Mouse (Mus musculus) liver, adult 2 months (tissue): ENCODE data around the gene Golga7b. TPM values are rescaled to one million over a fixed set of nuclear protein-coding genes. Genes with fewer than 3 reads are reported as not detected.

Source experiments
- DNase-seq: peaks from one replicate; pipeline ENCODE4 v3.0.0-alpha.2; 2011; ENCODE audit warnings: low read depth, low spot score; ENCODE audit errors: extremely low read depth
- H3K27ac ChIP-seq: fragments of 200-500 bp; replicated peaks from 2 replicates; pipeline ENCODE4 v1.5.1; 2012; ENCODE audit warnings: low read depth, mild to moderate bottlenecking, control low read depth, inconsistent platforms, low read length; ENCODE audit not compliant: insufficient read depth
- H3K27me3 ChIP-seq: fragments of 200-500 bp; 2 replicates; pipeline ENCODE4 v1.6.1; 2012; ENCODE audit warnings: mild to moderate bottlenecking, moderate library complexity, low read length, inconsistent platforms; ENCODE audit not compliant: control insufficient read depth, insufficient read depth
- H3K36me3 ChIP-seq: fragments of 200-500 bp; 2 replicates; pipeline ENCODE4 v1.6.1; 2012; ENCODE audit warnings: low read length, inconsistent platforms; ENCODE audit not compliant: control insufficient read depth, insufficient read depth
- H3K4me1 ChIP-seq: fragments of 200-500 bp; 2 replicates; pipeline ENCODE4 v1.6.1; 2011; ENCODE audit warnings: low read length; ENCODE audit not compliant: control insufficient read depth, insufficient read depth
- H3K4me3 ChIP-seq: fragments of 200-500 bp; 2 replicates; pipeline ENCODE4 v1.5.1; 2011; ENCODE audit warnings: low read depth, mild to moderate bottlenecking, control low read depth, low read length, moderate library complexity; ENCODE audit not compliant: insufficient read depth
- H3K79me2 ChIP-seq: fragments of 200-500 bp; 2 replicates; pipeline ENCODE4 v1.6.1; 2012; ENCODE audit warnings: inconsistent platforms, mild to moderate bottlenecking, low read length, moderate library complexity; ENCODE audit not compliant: control insufficient read depth, insufficient read depth
- H3K9ac ChIP-seq: fragments of 200-500 bp; 2 replicates; pipeline ENCODE4 v1.6.1; 2012; ENCODE audit warnings: low read depth, mild to moderate bottlenecking, control low read depth, inconsistent platforms, low read length
- CTCF ChIP-seq: fragments of 200-500 bp; IDR thresholded peaks from 2 replicates; pipeline ENCODE4 v1.5.1; 2011; ENCODE audit warnings: low read depth, low read length, control low read depth
- POLR2A ChIP-seq: fragments of 200-500 bp; IDR thresholded peaks from 2 replicates; pipeline ENCODE4 v1.6.1; 2011; ENCODE audit warnings: low read length, control low read depth; ENCODE audit not compliant: insufficient read depth; ENCODE audit errors: extremely low read depth
- WGBS: fragments of 180-500 bp; shearing (Covaris S2); methylation state at CpG from one replicate; pipeline ENCODE4 v1.1.7; 2018; 5-methylcytosine and 5-hydroxymethylcytosine counted together
- polyA plus RNA-seq: library from polyadenylated mRNA; depleted of rRNA; stranded (reverse); fragments of >200 nt; gene quantifications from 2 replicates; pipeline ENCODE4 v1.2.3, GENCODE M21; 2012
- total RNA-seq: library from RNA; depleted of rRNA; stranded (reverse); fragments of >200 nt; gene quantifications from 2 replicates; pipeline ENCODE4 v1.2.3, GENCODE M21; 2014

Gene Golga7b
- total and polyA plus RNA-seq, 2 experiments = not detected

GRCm38 (mm10) chr19:42263524-42263923, 16.1 kb downstream of the Golga7b start:
- WGBS = 31% methylated on average over 3 of the region's 3 CpGs
- Histone ChIP-seq H3K27ac (no peak overlapping the region), H3K36me3 (no peaks in the 10 kb centered on the region), H3K79me2 (no peaks in the 10 kb centered on the region), H3K9ac (no peak overlapping the region), H3K4me3 (no peak overlapping the region), H3K27me3 (no peaks in the 10 kb centered on the region; the same call in 1 of the 2 replicates), H3K4me1 (no peaks in the 10 kb centered on the region)
- TF ChIP-seq POLR2A (no peak), CTCF (no peak)
- no peak for DNase-seq

GRCm38 (mm10) chr19:42268337-42268736, 21.0 kb downstream of the Golga7b start:
- WGBS = 2% methylated on average over 19 of the region's 19 CpGs
- DNase-seq = peak; percentile 70
- TF ChIP-seq POLR2A (no peak), CTCF (no peak)
- H3K36me3 ChIP-seq = no peaks in the 10 kb centered on the region
- peak overlapping the region; percentile 49 for H3K4me3 ChIP-seq
- no peaks in the 10 kb centered on the region for H3K4me1 ChIP-seq
- no peaks in the 10 kb centered on the region for H3K79me2 ChIP-seq
- no peak overlapping the region for H3K27ac ChIP-seq
- H3K9ac ChIP-seq = peak overlapping the region; percentile 59; the same call in 1 of the 2 replicates
- no peaks in the 10 kb centered on the region; the same call in 1 of the 2 replicates for H3K27me3 ChIP-seq

- no peak for DNase-seq
- Histone ChIP-seq H3K9ac (no peak overlapping the region), H3K4me3 (no peak overlapping the region), H3K79me2 (no peaks in the 10 kb centered on the region), H3K4me1 (no peaks in the 10 kb centered on the region), H3K27me3 (no peaks in the 10 kb centered on the region; the same call in 1 of the 2 replicates), H3K36me3 (no peaks in the 10 kb centered on the region), H3K27ac (no peak overlapping the region)
- TF ChIP-seq CTCF = no peak
- TF ChIP-seq POLR2A = no peak
- 69% methylated on average over 6 of the region's 6 CpGs for WGBS
These were observed 22.7 kb downstream of the Golga7b start for GRCm38 (mm10) chr19:42270119-42270518.

- H3K27me3 ChIP-seq = no peaks in the 10 kb centered on the region
- no peak overlapping the region for H3K27ac ChIP-seq
- TF ChIP-seq CTCF = no peak
- no peak for TF ChIP-seq POLR2A
- H3K4me3 ChIP-seq = no peak overlapping the region
- DNase-seq = no peak
- WGBS = 80% methylated on average over 7 of the region's 7 CpGs
- no peaks in the 10 kb centered on the region for H3K79me2 ChIP-seq
- H3K4me1 ChIP-seq = no peaks in the 10 kb centered on the region
- H3K9ac ChIP-seq = no peak overlapping the region
- no peaks in the 10 kb centered on the region for H3K36me3 ChIP-seq
These were observed 23.8 kb downstream of the Golga7b start for GRCm38 (mm10) chr19:42271182-42271581.

GRCm38 (mm10) chr19:42272003-42272963, 24.9 kb downstream of the Golga7b start:
- TF ChIP-seq POLR2A = no peak
- TF ChIP-seq CTCF = peak; percentile 57
- H3K36me3 ChIP-seq = no peaks in the 10 kb centered on the region
- H3K79me2 ChIP-seq = no peaks in the 10 kb centered on the region
- no peaks in the 10 kb centered on the region for H3K4me1 ChIP-seq
- no peak overlapping the region for H3K4me3 ChIP-seq
- H3K27ac ChIP-seq = no peak overlapping the region
- DNase-seq = peak; percentile 51
- H3K9ac ChIP-seq = no peak overlapping the region
- H3K27me3 ChIP-seq = no peaks in the 10 kb centered on the region
- 42% methylated on average over 14 of the region's 14 CpGs for WGBS

- Histone ChIP-seq H3K27ac (no peak overlapping the region), H3K4me1 (no peaks in the 10 kb centered on the region), H3K79me2 (no peaks in the 10 kb centered on the region), H3K4me3 (no peak overlapping the region), H3K36me3 (no peaks in the 10 kb centered on the region), H3K9ac (no peak overlapping the region), H3K27me3 (no peaks in the 10 kb centered on the region)
- no peak for DNase-seq
- WGBS = 66% methylated on average over 6 of the region's 6 CpGs
- no peak for TF ChIP-seq CTCF
- TF ChIP-seq POLR2A = no peak
These were observed 29.9 kb downstream of the Golga7b start for GRCm38 (mm10) chr19:42277288-42277687.
